Mouse (Mus musculus) ES-Bruce4 (cell line): ENCODE data around the gene Syf2.
A peak's percentile ranks its signal among the peaks of the same experiment; 100 is the strongest.

Experiments used
- CTCF ChIP-seq: IDR thresholded peaks from one replicate; pipeline ENCODE4 v1.8.1; 2011; ENCODE audit warnings: low read depth, low read length
- EP300 ChIP-seq: IDR thresholded peaks from 2 replicates; pipeline ENCODE4 v1.6.1; 2011; ENCODE audit warnings: low read depth, low read length; ENCODE audit not compliant: insufficient read depth
- POLR2A ChIP-seq: IDR thresholded peaks from one replicate; pipeline ENCODE4 v1.8.1; 2011; ENCODE audit warnings: low read length; ENCODE audit not compliant: insufficient read depth

GRCm38 (mm10) chr4:134984555-134984954 is 53.9 kb downstream of the Syf2 start:
- no peak for TF ChIP-seq POLR2A
- TF ChIP-seq CTCF: peak; percentile 54
- no peak for TF ChIP-seq EP300
